Mouse (Mus musculus) adrenal gland, postnatal 36 days (tissue): ENCODE results near the gene Agrp. TPM values are rescaled to one million over a fixed set of nuclear protein-coding genes. Genes with fewer than 3 reads are reported as not detected.

Source experiments
- DNase-seq, 2 experiments: peaks; one replicate each; pipeline ENCODE4 v3.0.0; 2021; ENCODE audit warnings: mixed read lengths in 1 of 2
- total RNA-seq, 2 experiments: library from RNA; stranded (reverse); gene quantifications; 2 replicates each; pipeline ENCODE4 v1.2.3; 2021

The Agrp gene
- total RNA-seq, 2 experiments from 2014 or later = 0.92 to 1.9 TPM

- DNase-seq = peak in 1 of 2 experiments; percentile 16
Measured at GRCm38 (mm10) chr8:105549506-105549905, 87.7 kb downstream of the Agrp start.

GRCm38 (mm10) chr8:105546384-105547350 is 90.5 kb downstream of the Agrp start:
- peak in 1 of 2 experiments; percentile 39 for DNase-seq

GRCm38 (mm10) chr8:105545249-105545648 is 91.9 kb downstream of the Agrp start:
- no peak for DNase-seq

GRCm38 (mm10) chr8:105544544-105545205 is 92.5 kb downstream of the Agrp start:
- DNase-seq = no peak

GRCm38 (mm10) chr8:105543703-105544102 is 93.5 kb downstream of the Agrp start:
- DNase-seq = no peak

GRCm38 (mm10) chr8:105542808-105543207 is 94.4 kb downstream of the Agrp start:
- DNase-seq = no peak

- no peak for DNase-seq
Measured at GRCm38 (mm10) chr8:105542032-105542656, 95.0 kb downstream of the Agrp start.

- no peak for DNase-seq
Measured at GRCm38 (mm10) chr8:105538940-105539339, 98.3 kb downstream of the Agrp start.

- DNase-seq = peak; percentile 21 to 54
Measured at GRCm38 (mm10) chr8:105537011-105537677, 100.0 kb downstream of the Agrp start.

GRCm38 (mm10) chr8:105536546-105536945 is 100.6 kb downstream of the Agrp start:
- DNase-seq = no peak

- peak; percentile 82 to 86 for DNase-seq
Measured at GRCm38 (mm10) chr8:105533892-105534329, 103.3 kb downstream of the Agrp start.

GRCm38 (mm10) chr8:105533439-105533838 is 103.8 kb downstream of the Agrp start:
- no peak for DNase-seq

GRCm38 (mm10) chr8:105531774-105532173 is 105.4 kb downstream of the Agrp start:
- peak; percentile 71 to 77 for DNase-seq

- DNase-seq = peak; percentile 28 to 52
Measured at GRCm38 (mm10) chr8:105529271-105529670, 107.9 kb downstream of the Agrp start.

- peak in 1 of 2 experiments; percentile 30 for DNase-seq
Measured at GRCm38 (mm10) chr8:105528206-105528605, 109.0 kb downstream of the Agrp start.

- DNase-seq = peak; percentile 39 to 69
Measured at GRCm38 (mm10) chr8:105527110-105527509, 110.1 kb downstream of the Agrp start.

- no peak for DNase-seq
Measured at GRCm38 (mm10) chr8:105522890-105523289, 114.3 kb downstream of the Agrp start.

- no peak for DNase-seq
Measured at GRCm38 (mm10) chr8:105521995-105522769, 115.0 kb downstream of the Agrp start.

- no peak for DNase-seq
Measured at GRCm38 (mm10) chr8:105521061-105521460, 116.1 kb downstream of the Agrp start.

GRCm38 (mm10) chr8:105520521-105520920 is 116.7 kb downstream of the Agrp start:
- no peak for DNase-seq

GRCm38 (mm10) chr8:105519591-105519990 is 117.6 kb downstream of the Agrp start:
- no peak for DNase-seq
